Mouse (Mus musculus) embryonic facial prominence, embryonic 10.5 days (tissue): ENCODE measurements around the gene Abhd2. TPM values are rescaled to one million over a fixed set of nuclear protein-coding genes. Genes with fewer than 3 reads are reported as not detected.

Experiments
- DNase-seq: peaks from one replicate; pipeline ENCODE4 v3.0.0-alpha.2; 2017; ENCODE audit warnings: low spot score
- H3K27ac ChIP-seq: fragments of 300-500 bp; sonication (generic); replicated peaks from 2 replicates; pipeline ENCODE4 v1.5.1; 2016; ENCODE audit warnings: mild to moderate bottlenecking
- H3K27me3 ChIP-seq: fragments of 300-500 bp; sonication (generic); replicated peaks from 2 replicates; pipeline ENCODE4 v1.6.1; 2016; ENCODE audit warnings: low read depth, mild to moderate bottlenecking; ENCODE audit not compliant: poor library complexity, severe bottlenecking
- H3K36me3 ChIP-seq: fragments of 300-500 bp; sonication (generic); replicated peaks from 2 replicates; pipeline ENCODE4 v1.6.1; 2016; ENCODE audit warnings: mild to moderate bottlenecking, moderate library complexity
- H3K4me1 ChIP-seq: fragments of 300-500 bp; sonication (generic); 2 replicates; pipeline ENCODE4 v1.6.1; 2016
- H3K4me3 ChIP-seq: fragments of 300-500 bp; sonication (generic); 2 replicates; pipeline ENCODE4 v1.5.1; 2016; ENCODE audit warnings: mild to moderate bottlenecking, moderate library complexity
- H3K9me3 ChIP-seq: fragments of 300-500 bp; sonication (generic); 2 replicates; pipeline ENCODE4 v1.6.1; 2016; ENCODE audit warnings: mild to moderate bottlenecking
- WGBS: fragments of 180-500 bp; shearing (Covaris S2); methylation state at CpG from one replicate; pipeline ENCODE4 v1.1.7; 2016; 5-methylcytosine and 5-hydroxymethylcytosine counted together
- polyA plus RNA-seq: library from polyadenylated mRNA; unstranded; fragments of >200 nt; fragmentation: Nextera tagmentation; extraction: Ambion mirVana; gene quantifications from 2 replicates; pipeline ENCODE4 v1.2.1, GENCODE M21; 2016

The Abhd2 gene
- polyA plus RNA-seq, 1 experiment from 2014 or later, result 8.7 TPM

DNA sequence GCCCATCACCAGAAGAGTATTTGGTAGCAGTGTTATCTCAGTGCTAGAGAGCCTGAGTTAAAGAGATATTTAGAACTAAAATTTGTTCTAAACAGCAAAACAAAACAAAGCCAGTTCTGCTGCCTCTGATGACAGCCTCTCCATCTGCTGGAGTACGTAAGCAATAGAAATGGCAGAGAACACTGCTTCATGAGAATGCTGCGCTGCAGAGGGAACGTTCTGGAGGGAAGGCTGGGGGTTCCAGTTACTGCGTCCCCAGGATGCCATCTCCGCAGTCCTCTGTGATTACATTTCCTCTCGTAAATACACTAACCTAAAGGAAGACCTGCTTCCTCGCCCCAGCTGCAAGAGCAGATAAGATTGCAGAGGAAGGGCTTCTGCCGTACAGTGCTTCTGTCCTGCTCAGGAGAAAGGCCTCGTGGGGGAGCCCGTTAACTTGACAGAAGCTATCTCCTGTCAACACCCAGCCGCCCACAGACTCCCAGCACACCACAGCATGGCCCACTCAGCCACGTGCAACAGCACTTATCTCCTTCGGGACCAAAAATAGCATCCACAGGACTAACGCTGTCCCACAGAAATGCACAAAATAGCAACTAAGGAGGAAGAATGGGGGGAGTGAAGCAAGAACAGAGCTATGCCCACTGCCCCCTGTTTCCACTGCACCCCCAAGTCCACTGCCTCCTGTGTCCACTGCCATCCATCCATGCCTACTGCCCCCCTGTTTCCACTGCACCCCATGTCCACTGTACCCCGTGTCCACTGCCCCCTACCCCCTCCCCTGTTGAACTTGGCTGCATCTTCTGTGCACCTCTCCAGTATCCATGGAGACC, 85.6 kb downstream of the Abhd2 start:
- no peak overlapping the region for H3K4me3 ChIP-seq
- peaks cover 77% of the 10 kb centered on the region for H3K36me3 ChIP-seq
- no peaks in the 10 kb centered on the region for H3K9me3 ChIP-seq
- no peaks in the 10 kb centered on the region for H3K27me3 ChIP-seq
- H3K27ac ChIP-seq, result no peak overlapping the region
- 85% methylated on average over 15 of the region's 15 CpGs for WGBS
- DNase-seq, result no peak
- peaks cover 21% of the 10 kb centered on the region for H3K4me1 ChIP-seq

DNA sequence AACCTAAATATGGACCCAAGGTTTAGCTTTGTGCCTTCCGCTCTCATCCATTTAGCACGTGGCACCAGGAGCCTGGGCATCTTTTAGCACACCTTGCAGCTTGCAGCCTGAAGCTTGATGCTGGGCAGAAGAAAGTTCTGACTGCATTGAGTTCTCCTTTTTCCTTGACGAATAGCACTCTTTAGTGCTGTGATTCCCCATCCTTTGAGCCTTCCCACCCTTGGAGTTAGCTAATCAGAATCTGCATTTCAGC, 86.1 kb downstream of the Abhd2 start:
- 91% methylated on average over 3 of the region's 3 CpGs for WGBS
- peaks cover 72% of the 10 kb centered on the region for H3K36me3 ChIP-seq
- no peak overlapping the region for H3K27ac ChIP-seq
- H3K27me3 ChIP-seq, result no peaks in the 10 kb centered on the region
- H3K4me3 ChIP-seq, result no peak overlapping the region
- H3K9me3 ChIP-seq, result no peaks in the 10 kb centered on the region
- no peak for DNase-seq
- H3K4me1 ChIP-seq, result peaks cover 21% of the 10 kb centered on the region

DNA sequence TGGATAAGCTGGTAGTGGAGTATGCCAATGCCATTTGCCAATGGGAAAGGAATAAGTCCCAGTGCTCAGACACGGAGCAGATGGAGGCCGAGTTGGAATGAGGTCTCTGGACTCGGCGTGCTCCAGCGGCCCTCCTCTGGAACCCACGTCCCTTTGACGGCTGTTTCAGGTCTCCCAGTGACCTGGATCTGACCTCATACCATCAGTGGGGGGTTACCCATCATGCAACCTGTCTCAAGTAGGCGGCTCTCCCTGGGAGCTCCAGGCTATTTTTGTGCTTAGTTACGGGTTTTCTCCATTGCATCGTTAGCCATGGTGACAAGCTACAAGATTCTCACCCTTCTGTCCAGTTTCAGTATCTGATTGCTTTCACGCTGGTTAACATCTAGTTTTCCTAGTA, 87.1 kb downstream of the Abhd2 start:
- Histone ChIP-seq H3K4me1 (peaks cover 21% of the 10 kb centered on the region), H3K4me3 (no peak overlapping the region), H3K27me3 (no peaks in the 10 kb centered on the region), H3K9me3 (no peaks in the 10 kb centered on the region), H3K36me3 (peaks cover 65% of the 10 kb centered on the region), H3K27ac (no peak overlapping the region)
- DNase-seq, result no peak
- 71% methylated on average over 11 of the region's 11 CpGs for WGBS

DNA sequence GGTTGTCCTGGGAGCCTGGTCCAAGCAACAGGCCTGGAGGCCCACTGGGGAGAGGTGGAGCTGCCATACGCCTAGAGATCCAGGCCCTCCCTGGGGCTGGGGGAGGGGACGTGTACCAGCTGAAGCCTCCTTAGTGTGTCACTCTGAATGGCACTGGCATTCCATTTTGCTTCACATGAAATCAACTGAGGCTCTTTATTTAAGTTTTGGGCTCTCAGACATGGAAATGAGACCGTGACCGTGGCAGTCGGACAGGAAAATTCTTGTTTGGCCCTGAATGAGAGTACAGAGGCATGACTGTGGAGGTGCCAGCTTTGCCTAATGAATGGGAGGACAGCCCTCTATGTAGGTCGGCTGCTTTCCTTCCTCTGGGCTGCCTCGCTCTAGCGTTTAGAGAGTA, 89.2 kb downstream of the Abhd2 start:
- no peak for DNase-seq
- Histone ChIP-seq H3K27ac (no peak overlapping the region), H3K4me3 (no peak overlapping the region), H3K36me3 (peaks cover 55% of the 10 kb centered on the region), H3K9me3 (no peaks in the 10 kb centered on the region), H3K27me3 (no peaks in the 10 kb centered on the region), H3K4me1 (peaks cover 21% of the 10 kb centered on the region)
- WGBS, result 79% methylated on average over 8 of the region's 8 CpGs

DNA sequence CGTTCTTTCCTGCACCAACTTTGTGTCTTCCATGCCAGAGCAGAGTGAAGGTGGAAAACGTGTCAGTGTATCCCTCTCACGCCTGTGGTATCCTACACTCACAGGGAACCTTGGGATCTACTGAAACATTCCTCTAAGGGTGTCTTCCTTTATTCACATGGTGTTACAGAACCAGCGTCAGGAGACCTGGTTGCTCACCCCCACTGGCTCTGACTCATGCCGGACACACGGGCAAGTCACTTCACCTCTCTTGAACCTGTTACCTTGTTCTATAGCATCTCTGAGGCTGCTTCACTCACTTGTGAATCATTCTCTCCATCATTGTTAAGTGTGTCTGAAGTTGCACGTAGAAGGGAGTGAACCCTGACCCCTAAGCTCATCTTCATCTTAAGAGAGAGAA, 89.8 kb downstream of the Abhd2 start:
- Histone ChIP-seq H3K4me1 (peaks cover 21% of the 10 kb centered on the region), H3K4me3 (no peak overlapping the region), H3K36me3 (peaks cover 49% of the 10 kb centered on the region), H3K27me3 (no peaks in the 10 kb centered on the region), H3K9me3 (no peaks in the 10 kb centered on the region), H3K27ac (no peak overlapping the region)
- WGBS, result 89% methylated on average over 7 of the region's 7 CpGs
- no peak for DNase-seq

DNA sequence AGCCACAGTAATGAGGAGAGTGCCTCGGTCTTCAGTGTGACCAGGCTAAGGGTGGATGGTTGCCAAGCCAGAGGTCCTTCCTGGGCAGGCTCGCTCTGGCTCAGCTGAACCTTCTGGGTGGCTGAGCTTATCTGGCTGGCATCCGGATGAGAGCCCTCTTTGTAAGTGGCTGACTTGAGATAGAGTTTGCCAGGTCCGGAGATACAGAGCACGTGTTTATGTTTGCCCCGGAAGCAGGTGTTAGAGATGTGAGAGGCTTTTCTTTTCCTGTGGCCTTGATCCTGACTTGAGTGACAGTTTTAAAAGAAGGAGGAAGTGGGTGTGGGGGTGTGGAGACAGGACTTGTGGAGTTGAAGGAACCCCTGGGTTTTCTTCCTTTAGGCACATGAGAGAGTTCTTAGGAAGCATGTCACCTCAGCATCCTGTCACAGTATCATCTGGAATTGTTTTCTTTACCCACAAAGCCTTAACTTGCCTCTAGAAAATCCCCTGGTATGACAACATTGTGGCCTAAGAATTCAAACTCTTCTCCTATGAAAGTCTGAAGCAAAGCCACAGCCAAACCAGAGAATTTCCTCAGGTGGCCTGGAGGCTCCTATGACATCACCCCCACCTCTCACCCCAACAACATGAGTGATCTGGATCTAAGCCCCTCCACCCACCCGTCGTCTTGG, 90.5 kb downstream of the Abhd2 start:
- H3K36me3 ChIP-seq, result peaks cover 43% of the 10 kb centered on the region
- no peak overlapping the region for H3K4me3 ChIP-seq
- peaks cover 21% of the 10 kb centered on the region for H3K4me1 ChIP-seq
- H3K27ac ChIP-seq, result peak overlapping the region; percentile 35; the same call in 1 of the 2 replicates
- H3K9me3 ChIP-seq, result no peaks in the 10 kb centered on the region
- no peak for DNase-seq
- no peaks in the 10 kb centered on the region for H3K27me3 ChIP-seq
- 80% methylated on average over 8 of the region's 8 CpGs for WGBS

DNA sequence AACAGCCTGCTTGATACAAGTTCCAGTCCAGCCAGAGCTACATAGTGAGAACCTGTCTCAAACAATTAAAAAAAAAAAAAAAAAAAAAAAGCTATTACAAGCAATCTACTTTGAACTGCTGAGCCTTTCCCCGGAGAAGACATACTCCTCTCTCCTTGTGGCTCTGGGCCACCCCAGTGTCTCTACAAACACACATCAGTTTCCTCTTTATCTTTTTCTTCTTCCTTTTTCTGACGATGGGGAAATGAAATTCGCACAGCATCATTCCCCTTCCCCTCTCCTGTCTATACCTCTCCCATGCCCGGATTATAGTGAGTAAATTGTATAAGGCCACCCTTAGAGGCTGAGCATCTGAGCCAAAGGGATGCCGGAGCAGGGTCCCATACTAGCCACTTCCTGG, 95.7 kb downstream of the Abhd2 start:
- no peak for DNase-seq
- H3K27ac ChIP-seq, result no peak overlapping the region
- H3K9me3 ChIP-seq, result no peaks in the 10 kb centered on the region
- no peaks in the 10 kb centered on the region for H3K27me3 ChIP-seq
- 89% methylated on average over 5 of the region's 5 CpGs for WGBS
- no peak overlapping the region for H3K4me3 ChIP-seq
- H3K4me1 ChIP-seq, result peaks cover 4% of the 10 kb centered on the region; the same call in 1 of the 2 replicates
- 0 out of 2 replicates have a peak, but pooled peaks cover 8% of the 10 kb centered on the region for H3K36me3 ChIP-seq

DNA sequence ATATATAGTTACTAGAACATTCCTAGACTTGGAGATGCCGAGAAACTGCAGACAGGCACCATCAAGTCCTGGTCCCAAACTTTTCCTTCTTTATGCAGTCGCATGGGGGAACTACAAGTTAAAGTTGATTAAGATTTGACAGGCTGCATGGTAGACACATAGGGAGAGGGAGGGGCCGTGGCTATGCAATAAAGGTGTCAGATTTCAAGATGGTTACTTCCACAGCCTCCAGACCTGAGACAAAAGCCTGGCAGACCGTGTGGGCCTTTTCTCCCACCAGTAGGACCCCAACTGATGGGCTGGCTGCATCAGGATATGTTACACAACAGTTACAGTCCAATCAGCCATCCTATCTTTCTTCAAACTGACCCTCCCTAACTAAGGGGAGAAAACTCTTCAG, 96.4 kb downstream of the Abhd2 start:
- DNase-seq, result no peak
- H3K9me3 ChIP-seq, result no peaks in the 10 kb centered on the region
- H3K4me1 ChIP-seq, result peaks cover 4% of the 10 kb centered on the region; the same call in 1 of the 2 replicates
- H3K27ac ChIP-seq, result no peak overlapping the region
- 0 out of 2 replicates have a peak, but pooled peaks cover 8% of the 10 kb centered on the region for H3K36me3 ChIP-seq
- no peak overlapping the region for H3K4me3 ChIP-seq
- no peaks in the 10 kb centered on the region for H3K27me3 ChIP-seq
- WGBS, result 57% methylated on average over 4 of the region's 4 CpGs

DNA sequence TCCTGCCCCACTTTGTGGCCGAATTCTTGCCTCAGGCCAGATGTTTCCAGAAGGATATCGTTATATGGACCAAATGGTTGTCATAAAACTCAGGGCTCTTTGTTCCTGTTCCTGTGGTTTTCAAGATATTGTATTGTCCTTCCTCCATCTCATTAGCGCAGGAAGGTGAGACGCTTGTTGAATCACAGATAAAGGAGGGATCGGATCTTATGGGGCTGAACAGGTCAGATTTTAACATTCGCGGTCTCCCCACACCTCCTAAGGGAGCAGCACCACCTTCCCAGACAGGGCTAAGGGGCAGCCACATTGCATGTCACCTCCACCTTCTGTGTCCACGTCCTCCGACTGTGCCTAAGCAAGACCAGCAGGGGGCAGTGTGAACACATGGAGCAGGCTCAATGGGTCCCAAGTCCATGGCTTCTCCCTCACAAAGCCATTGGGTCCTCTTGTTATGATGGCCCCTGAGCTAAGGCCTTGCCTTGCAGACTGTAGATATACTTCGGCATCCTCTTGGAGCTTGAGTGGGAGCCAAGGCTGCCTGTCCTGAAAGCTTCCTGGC, 98.4 kb downstream of the Abhd2 start:
- 50% methylated on average over 10 of the region's 10 CpGs for WGBS
- H3K36me3 ChIP-seq, result no peaks in the 10 kb centered on the region
- H3K27ac ChIP-seq, result no peak overlapping the region
- H3K4me1 ChIP-seq, result peaks cover 4% of the 10 kb centered on the region; the same call in 1 of the 2 replicates
- no peaks in the 10 kb centered on the region for H3K9me3 ChIP-seq
- peak; percentile 84 for DNase-seq
- H3K4me3 ChIP-seq, result no peak overlapping the region
- H3K27me3 ChIP-seq, result no peaks in the 10 kb centered on the region

DNA sequence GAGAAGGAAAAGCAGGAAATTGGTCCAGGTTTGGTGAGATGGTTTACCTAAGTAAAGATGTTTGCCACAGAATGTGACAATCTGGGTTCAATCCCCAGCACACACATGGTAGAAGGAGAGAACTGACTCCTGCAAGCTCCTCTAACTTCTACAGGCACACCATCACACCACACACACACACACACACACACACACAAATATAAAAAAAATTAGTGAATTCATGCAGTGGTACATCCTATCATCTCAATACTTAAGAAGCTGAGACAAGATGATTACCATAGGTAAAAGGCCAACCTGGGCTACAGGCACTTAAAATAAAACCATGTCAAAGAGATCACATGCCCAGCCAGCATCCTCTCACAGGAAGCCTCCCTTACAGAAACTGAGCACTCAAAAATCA, 101.0 kb downstream of the Abhd2 start:
- H3K9me3 ChIP-seq, result no peaks in the 10 kb centered on the region
- no peaks in the 10 kb centered on the region for H3K27me3 ChIP-seq
- no peak overlapping the region for H3K4me3 ChIP-seq
- H3K4me1 ChIP-seq, result peaks cover 4% of the 10 kb centered on the region; the same call in 1 of the 2 replicates
- no peak overlapping the region for H3K27ac ChIP-seq
- no peaks in the 10 kb centered on the region for H3K36me3 ChIP-seq
- no peak for DNase-seq

DNA sequence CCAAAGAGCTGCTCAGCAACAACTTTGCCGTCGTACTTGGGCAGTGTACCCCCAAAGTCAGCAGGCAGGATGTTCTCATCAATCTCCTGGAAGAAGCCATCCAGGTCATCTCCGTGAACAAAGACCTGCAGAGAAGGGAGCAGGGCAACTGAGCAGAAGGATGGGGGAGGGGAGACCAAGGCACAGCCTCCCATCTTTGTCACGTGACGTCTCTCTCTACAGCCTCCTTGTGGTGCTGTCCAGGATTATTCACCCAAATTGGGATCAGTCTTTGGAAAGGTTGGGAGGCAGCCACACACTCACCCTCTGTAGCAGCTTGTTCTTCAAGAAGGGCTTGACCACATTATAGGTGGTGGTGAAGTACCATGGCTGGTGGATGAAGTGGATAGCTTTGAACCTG, 102.6 kb downstream of the Abhd2 start:
- Histone ChIP-seq H3K4me1 (no peaks in the 10 kb centered on the region), H3K4me3 (no peak overlapping the region), H3K36me3 (no peaks in the 10 kb centered on the region), H3K9me3 (no peaks in the 10 kb centered on the region), H3K27me3 (no peaks in the 10 kb centered on the region), H3K27ac (0 out of 2 replicates have a peak overlapping the region, but pooled peaks have one; percentile 40)
- DNase-seq, result no peak
- 71% methylated on average over 5 of the region's 5 CpGs for WGBS

DNA sequence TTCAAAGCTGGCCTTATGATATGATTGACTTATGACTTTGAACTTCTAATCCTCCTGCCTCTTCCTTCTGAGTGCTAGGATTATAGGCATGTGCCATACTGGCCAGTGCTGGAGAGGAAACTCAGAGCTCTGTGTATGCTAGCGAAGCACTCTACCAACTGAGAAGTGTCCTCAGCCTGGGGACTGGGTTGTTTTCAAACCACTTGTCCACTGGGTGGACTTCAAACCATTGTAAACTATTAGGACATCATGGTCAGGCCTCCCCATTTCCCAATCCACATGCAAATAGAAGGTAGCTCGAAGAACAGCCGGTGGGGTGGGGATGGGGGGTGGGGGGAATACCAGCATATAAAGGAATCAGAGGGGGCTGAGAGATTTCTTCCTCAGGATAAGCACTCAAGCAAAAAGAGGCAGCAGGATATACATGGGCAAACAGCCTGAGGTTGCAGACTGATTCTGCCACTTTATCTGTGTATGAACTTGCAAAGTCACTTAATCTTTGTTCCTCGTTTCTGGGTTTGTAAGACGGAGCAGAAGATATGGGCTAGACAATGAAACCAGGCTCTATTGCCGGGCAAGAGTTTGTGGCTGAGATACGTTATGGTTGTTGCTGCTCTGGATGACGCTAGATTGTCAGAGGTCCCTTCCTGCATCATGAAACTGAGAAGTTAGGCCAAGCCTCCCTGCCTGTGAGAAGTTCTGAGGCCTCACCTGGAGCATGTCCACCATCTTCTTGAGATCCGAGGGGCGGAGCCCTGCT, 103.7 kb downstream of the Abhd2 start:
- Histone ChIP-seq H3K27me3 (no peaks in the 10 kb centered on the region), H3K4me1 (no peaks in the 10 kb centered on the region), H3K36me3 (no peaks in the 10 kb centered on the region), H3K4me3 (no peak overlapping the region), H3K9me3 (no peaks in the 10 kb centered on the region), H3K27ac (no peak overlapping the region)
- WGBS, result 88% methylated on average over 10 of the region's 10 CpGs
- no peak for DNase-seq
